Mouse (Mus musculus) hindbrain, embryonic 16.5 days (tissue): Measurements from ENCODE around the gene Gm49661. TPM values are rescaled to one million over a fixed set of nuclear protein-coding genes. Genes with fewer than 3 reads are reported as not detected.
A peak's percentile ranks its signal among the peaks of the same experiment; 100 is the strongest.

Experiments used
- ATAC-seq: fragments of 200-750 bp; cut with Nextera tagmentation; 2 replicates; pipeline ENCODE4 v1.8.0; 2017; ENCODE audit warnings: moderate TSS enrichment, moderate library complexity
- H3K27ac ChIP-seq: fragments of 300-500 bp; sonication (generic); 2 replicates; pipeline ENCODE4 v1.5.1; 2014; ENCODE audit warnings: low read depth, mild to moderate bottlenecking, control low read depth, low read length, moderate library complexity
- H3K27me3 ChIP-seq: fragments of 300-500 bp; sonication (generic); replicated peaks from 2 replicates; pipeline ENCODE4 v1.6.1; 2014; ENCODE audit warnings: low read length; ENCODE audit not compliant: control insufficient read depth, insufficient read depth
- H3K36me3 ChIP-seq: fragments of 300-500 bp; sonication (generic); 2 replicates; pipeline ENCODE4 v1.6.1; 2014; ENCODE audit warnings: mild to moderate bottlenecking, low read length, moderate library complexity, mixed read lengths; ENCODE audit not compliant: control insufficient read depth, insufficient read depth
- H3K4me1 ChIP-seq: fragments of 300-500 bp; sonication (generic); 2 replicates; pipeline ENCODE4 v1.6.1; 2014; ENCODE audit warnings: low read depth, low read length; ENCODE audit not compliant: control insufficient read depth, insufficient read depth
- H3K4me2 ChIP-seq: fragments of 300-500 bp; sonication (generic); 2 replicates; pipeline ENCODE4 v1.6.1; 2014; ENCODE audit warnings: mild to moderate bottlenecking, low read length, control low read depth, moderate library complexity
- H3K4me3 ChIP-seq: fragments of 300-500 bp; sonication (generic); 2 replicates; pipeline ENCODE4 v1.5.1; 2014; ENCODE audit warnings: mild to moderate bottlenecking, low read length, control low read depth, moderate library complexity
- H3K9ac ChIP-seq: fragments of 300-500 bp; sonication (generic); 2 replicates; pipeline ENCODE4 v1.6.1; 2014; ENCODE audit warnings: low read depth, mild to moderate bottlenecking, control low read depth, low read length, moderate library complexity
- H3K9me3 ChIP-seq: fragments of 300-500 bp; sonication (generic); 2 replicates; pipeline ENCODE4 v1.6.1; 2014; ENCODE audit warnings: mild to moderate bottlenecking, low read length, moderate library complexity; ENCODE audit not compliant: control insufficient read depth
- WGBS: fragments of 180-500 bp; shearing (Covaris S2); extraction: QIAGEN DNeasy Blood & Tissue Kit; methylation state at CpG from one replicate; pipeline ENCODE4 v1.1.7; 2014; 5-methylcytosine and 5-hydroxymethylcytosine counted together
- polyA plus RNA-seq: library from polyadenylated mRNA; unstranded; fragments of >200 nt; fragmentation: Nextera tagmentation; extraction: Ambion mirVana; gene quantifications from 2 replicates; pipeline ENCODE4 v1.2.1, GENCODE M21; 2015

Gm49661 gene
- polyA plus RNA-seq, 1 experiment from 2014 or later: not detected

GRCm38 (mm10) chr8:84945235-84945632 is 24.0 kb downstream of the Gm49661 start:
- H3K27me3 ChIP-seq: peaks cover 9% of the 10 kb centered on the region
- peak overlapping the region; percentile 88 for H3K9ac ChIP-seq
- peak; percentile 67 for ATAC-seq
- H3K4me3 ChIP-seq: peak overlapping the region; percentile 77
- no peaks in the 10 kb centered on the region for H3K9me3 ChIP-seq
- peak overlapping the region; percentile 89 for H3K27ac ChIP-seq
- H3K4me1 ChIP-seq: peaks cover 17% of the 10 kb centered on the region
- 2% methylated on average over 11 of the region's 11 CpGs for WGBS
- H3K36me3 ChIP-seq: no peaks in the 10 kb centered on the region
- H3K4me2 ChIP-seq: peak overlapping the region; percentile 84

GRCm38 (mm10) chr8:84944478-84945160 is 24.6 kb downstream of the Gm49661 start:
- Histone ChIP-seq H3K9me3 (no peaks in the 10 kb centered on the region), H3K27me3 (peaks cover 4% of the 10 kb centered on the region), H3K4me3 (peak overlapping the region; percentile 77), H3K27ac (0 out of 2 replicates have a peak overlapping the region, but pooled peaks have one; percentile 2), H3K4me2 (peak overlapping the region; percentile 84), H3K9ac (peak overlapping the region; percentile 88), H3K4me1 (peaks cover 17% of the 10 kb centered on the region), H3K36me3 (no peaks in the 10 kb centered on the region)
- peak; percentile 41 for ATAC-seq
- WGBS: 2% methylated on average over 26 of the region's 26 CpGs

- Histone ChIP-seq H3K4me2 (peak overlapping the region; percentile 84), H3K36me3 (no peaks in the 10 kb centered on the region), H3K9ac (no peak overlapping the region), H3K27me3 (0 out of 2 replicates have a peak, but pooled peaks cover 3% of the 10 kb centered on the region), H3K4me3 (peak overlapping the region; percentile 77; the same call in 1 of the 2 replicates), H3K9me3 (no peaks in the 10 kb centered on the region), H3K4me1 (peaks cover 17% of the 10 kb centered on the region), H3K27ac (no peak overlapping the region)
- ATAC-seq: no peak
- WGBS: 21% methylated on average over 4 of the region's 4 CpGs
Observed at GRCm38 (mm10) chr8:84943699-84944098, 25.5 kb downstream of the Gm49661 start.

GRCm38 (mm10) chr8:84937620-84938485 is 31.4 kb downstream of the Gm49661 start:
- Histone ChIP-seq H3K4me2 (peak overlapping the region; percentile 78), H3K4me1 (peaks cover 20% of the 10 kb centered on the region), H3K9me3 (no peaks in the 10 kb centered on the region), H3K27ac (peak overlapping the region; percentile 95), H3K36me3 (no peaks in the 10 kb centered on the region), H3K9ac (peak overlapping the region; percentile 98), H3K4me3 (peak overlapping the region; percentile 82), H3K27me3 (no peaks in the 10 kb centered on the region)
- no peak; the same call in 1 of the 2 replicates for ATAC-seq
- WGBS: 64% methylated on average over 13 of the region's 13 CpGs

DNA sequence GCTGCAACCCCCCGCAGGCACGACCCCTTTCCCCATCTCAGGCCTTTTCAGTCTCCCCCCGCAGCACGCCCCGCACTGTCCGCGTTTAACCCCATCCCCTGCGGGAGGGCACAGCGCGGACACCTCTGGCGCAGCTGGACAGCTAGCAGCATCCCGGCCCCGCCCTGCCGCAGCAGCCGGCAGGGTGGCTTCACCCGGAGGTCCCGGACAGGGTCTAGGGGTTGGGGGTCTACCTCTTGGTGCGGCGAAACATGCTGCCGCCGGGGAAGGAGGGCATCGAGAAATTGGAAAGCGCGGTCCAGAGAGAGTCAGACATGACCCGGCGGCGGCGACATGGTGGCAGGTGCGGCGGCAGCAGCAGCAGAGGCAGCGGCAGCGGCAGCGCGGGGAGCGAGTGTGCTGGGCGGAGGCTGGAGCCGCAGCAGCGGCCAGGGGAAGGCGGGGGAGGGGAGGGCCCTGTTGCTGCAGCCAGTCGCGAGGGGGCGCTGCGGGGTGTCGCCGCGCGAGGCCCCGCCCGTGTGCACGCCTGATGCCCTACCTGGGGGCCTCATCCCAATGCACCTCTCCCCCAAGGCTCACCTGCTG is 32.2 kb downstream of the Gm49661 start, which contains the start of gene Mast1:
Gene Mast1, minus strand, starts transcription at position 398 of the 585 bp plus-strand sequence.
- H3K36me3 ChIP-seq: no peaks in the 10 kb centered on the region; the same call in 1 of the 2 replicates

GRCm38 (mm10) chr8:84936041-84936961 is 32.9 kb downstream of the Gm49661 start:
- no peaks in the 10 kb centered on the region for H3K9me3 ChIP-seq
- no peaks in the 10 kb centered on the region; the same call in 1 of the 2 replicates for H3K36me3 ChIP-seq
- peak overlapping the region; percentile 78 for H3K4me2 ChIP-seq
- 9% methylated on average over 22 of the region's 23 CpGs for WGBS
- peak overlapping the region; percentile 95 for H3K27ac ChIP-seq
- H3K4me3 ChIP-seq: peak overlapping the region; percentile 82
- H3K4me1 ChIP-seq: peaks cover 20% of the 10 kb centered on the region
- peak; percentile 43 for ATAC-seq
- peak overlapping the region; percentile 98 for H3K9ac ChIP-seq
- H3K27me3 ChIP-seq: no peaks in the 10 kb centered on the region

More for the DNA sequence above, 32.2 kb downstream of the Gm49661 start, which contains the start of gene Mast1:
- peak; percentile 63 for ATAC-seq
- Histone ChIP-seq H3K4me3 (peak within 1 kb of the TSS; percentile 82), H3K4me1 (peaks cover 20% of the 10 kb centered on the region), H3K27me3 (no peaks in the 10 kb centered on the region), H3K9me3 (no peaks in the 10 kb centered on the region), H3K27ac (peak within 1 kb of the TSS; percentile 95), H3K9ac (peak within 1 kb of the TSS; percentile 98), H3K4me2 (peak within 1 kb of the TSS; percentile 78)
- under 1% methylated on average over 50 of the region's 50 CpGs for WGBS

DNA sequence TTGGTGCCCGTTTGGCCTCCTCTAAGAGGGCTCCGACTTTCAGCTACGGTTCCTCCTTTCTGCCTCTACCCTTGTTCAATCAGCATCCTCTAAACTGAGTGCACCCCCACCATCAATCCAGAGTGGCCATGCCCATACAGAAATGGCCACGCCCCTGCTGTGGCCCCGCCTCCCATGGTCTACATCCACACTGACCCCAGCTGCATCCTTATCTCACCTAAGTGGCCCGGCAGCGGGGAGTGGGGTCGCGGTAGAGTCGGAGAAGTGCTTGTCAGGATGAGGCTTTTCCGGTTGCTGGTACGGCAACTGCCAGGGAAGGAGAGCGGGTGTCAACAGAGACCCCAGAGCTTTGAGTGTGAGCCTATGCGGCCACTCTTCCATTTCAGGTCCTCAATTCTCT is 33.7 kb downstream of the Gm49661 start:
- WGBS: 3% methylated on average over 14 of the region's 14 CpGs
- Histone ChIP-seq H3K4me1 (peaks cover 20% of the 10 kb centered on the region), H3K36me3 (peaks cover 3% of the 10 kb centered on the region; the same call in 1 of the 2 replicates), H3K9me3 (no peaks in the 10 kb centered on the region), H3K27me3 (no peaks in the 10 kb centered on the region), H3K9ac (peak overlapping the region; percentile 36), H3K4me3 (peak overlapping the region; percentile 82), H3K27ac (peak overlapping the region; percentile 95), H3K4me2 (peak overlapping the region; percentile 78)
- ATAC-seq: peak; percentile 26

GRCm38 (mm10) chr8:84934860-84935259 is 34.4 kb downstream of the Gm49661 start:
- no peaks in the 10 kb centered on the region for H3K9me3 ChIP-seq
- H3K36me3 ChIP-seq: peaks cover 6% of the 10 kb centered on the region; the same call in 1 of the 2 replicates
- ATAC-seq: peak; percentile 66
- peak overlapping the region; percentile 36 for H3K9ac ChIP-seq
- peak overlapping the region; percentile 78 for H3K4me2 ChIP-seq
- no peaks in the 10 kb centered on the region for H3K27me3 ChIP-seq
- WGBS: under 1% methylated on average over 15 of the region's 15 CpGs
- H3K4me1 ChIP-seq: peaks cover 20% of the 10 kb centered on the region
- H3K27ac ChIP-seq: no peak overlapping the region; the same call in 1 of the 2 replicates
- H3K4me3 ChIP-seq: peak overlapping the region; percentile 82
